Mouse (Mus musculus): Measurements from ENCODE around the gene Acsm3. TPM values are rescaled to one million over a fixed set of nuclear protein-coding genes. Genes with fewer than 3 reads are reported as not detected.
"Not testable (repeated sequence)": the region's sequence is repeated elsewhere in the genome, so short reads cannot be mapped to it uniquely, and the experiment has no call there.

The Acsm3 gene
- 0.51 TPM in 1 of 2 replicates, not detected in the other for polyA plus RNA-seq (2015; fragmentation: Nextera tagmentation; extraction: Ambion mirVana)

DNA sequence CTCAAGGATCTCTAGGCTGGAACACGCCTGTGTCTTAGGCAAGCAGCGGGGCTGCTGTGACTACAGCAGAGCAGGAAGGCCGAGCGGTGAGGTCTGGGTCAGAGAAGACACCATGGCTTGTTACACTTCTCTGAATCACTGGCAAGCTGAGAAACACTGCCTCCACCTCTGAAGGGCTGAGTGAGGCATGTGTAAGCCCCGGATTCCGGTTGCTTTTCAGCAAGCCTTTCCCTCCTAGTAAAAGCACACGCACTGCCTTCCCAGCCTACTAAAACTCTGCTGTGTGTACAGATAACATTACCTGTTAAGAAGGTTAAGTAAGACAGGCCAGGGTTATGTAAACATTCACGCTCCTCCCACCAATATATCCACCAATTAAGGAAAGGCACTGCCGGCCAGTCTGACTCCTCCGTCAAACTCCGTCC is at the start of gene Acsm3:
Gene Acsm3 (plus strand): TSS at position 397 of the 425 bp plus-strand sequence.
- no peak for ATAC-seq (ENCODE audit: low FRiP score)
- WGBS: 79% methylated on average over 11 of the region's 11 CpGs
- Histone ChIP-seq H3K9me3 (replicated peaks) (no peaks in the 10 kb centered on the region), H3K27me3 (replicated peaks) (no peaks in the 10 kb centered on the region), H3K4me2 (no peak within 1 kb of the TSS), H3K36me3 (no peaks in the 10 kb centered on the region), H3K27ac (replicated peaks) (no peak within 1 kb of the TSS), H3K9ac (replicated peaks) (no peak within 1 kb of the TSS), H3K4me3 (replicated peaks) (no peak within 1 kb of the TSS), H3K4me1 (no peaks in the 10 kb centered on the region)

DNA sequence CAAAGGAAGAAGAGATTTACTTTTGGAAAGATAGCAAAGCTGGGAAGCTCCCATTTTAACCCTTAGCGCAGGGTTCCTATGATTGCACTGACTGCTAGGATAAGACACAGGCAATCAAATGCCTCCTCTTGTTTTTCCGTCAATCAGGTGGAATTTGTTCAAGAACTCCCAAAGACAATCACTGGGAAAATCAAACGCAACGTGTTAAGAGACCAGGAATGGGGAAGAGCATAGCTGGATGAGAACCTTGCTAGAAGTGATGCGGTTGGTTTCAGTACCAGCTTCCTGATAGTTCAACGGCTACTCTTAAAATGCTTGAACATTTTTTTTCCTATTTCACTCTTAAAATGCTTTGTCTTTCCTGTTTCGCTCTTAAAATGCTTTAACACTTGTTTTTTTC is 46.6 kb upstream of the Acsm3 start:
- no peaks in the 10 kb centered on the region for H3K27me3 ChIP-seq (replicated peaks)
- H3K9ac ChIP-seq (replicated peaks): no peak overlapping the region
- no peak for ATAC-seq (ENCODE audit: low FRiP score)
- no peak overlapping the region for H3K27ac ChIP-seq (replicated peaks)
- WGBS: 95% methylated on average over 7 of the region's 7 CpGs
- H3K4me2 ChIP-seq: no peak overlapping the region
- peaks cover 36% of the 10 kb centered on the region for H3K36me3 ChIP-seq
- H3K9me3 ChIP-seq (replicated peaks): no peaks in the 10 kb centered on the region
- peaks cover 6% of the 10 kb centered on the region; the same call in 1 of the 2 replicates for H3K4me1 ChIP-seq
- no peak overlapping the region for H3K4me3 ChIP-seq (replicated peaks)

DNA sequence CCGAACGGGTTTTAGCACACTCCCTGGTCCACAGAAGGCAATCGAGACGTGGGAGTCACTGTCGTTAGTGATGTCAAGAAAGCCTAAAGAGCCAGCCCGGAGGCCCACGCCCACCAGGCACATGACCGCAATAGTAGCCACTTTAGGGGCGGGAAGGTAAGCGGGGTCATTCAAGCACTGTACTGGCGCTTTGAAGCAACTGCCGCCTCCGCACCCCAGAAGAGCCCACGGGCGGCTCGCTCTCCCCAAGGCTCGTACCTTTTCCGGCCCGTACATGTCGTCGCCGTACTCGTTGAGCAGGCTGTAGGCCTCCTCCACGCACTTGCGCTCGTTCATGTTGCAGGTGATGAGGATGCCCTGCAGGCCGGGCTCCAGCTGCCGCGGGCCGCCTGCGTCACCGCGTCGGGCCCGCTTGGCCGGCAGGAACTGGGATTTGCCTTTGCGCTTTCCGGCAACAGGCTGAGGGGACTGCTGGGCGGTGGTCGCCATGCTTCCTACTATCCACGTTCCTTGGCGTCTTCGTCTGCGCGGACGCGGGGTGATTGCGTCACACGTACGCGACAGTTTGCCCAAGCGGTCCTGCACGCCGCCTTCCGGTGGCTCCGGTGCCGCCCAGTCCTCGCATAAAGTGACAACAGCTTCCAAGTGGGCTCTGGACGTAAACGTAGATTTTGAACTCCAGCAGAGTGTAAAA is 40.3 kb upstream of the Acsm3 start, which contains the start of gene Thumpd1:
Gene Thumpd1 (minus strand): TSS at position 546 of the 694 bp plus-strand sequence.
- H3K4me3 ChIP-seq (replicated peaks): peak within 1 kb of the TSS; percentile 97
- H3K4me2 ChIP-seq: peak within 1 kb of the TSS; percentile 83
- under 1% methylated on average over 60 of the region's 60 CpGs for WGBS
- peak; percentile 98 for ATAC-seq (ENCODE audit: low FRiP score)
- peaks cover 33% of the 10 kb centered on the region for H3K36me3 ChIP-seq
- H3K9me3 ChIP-seq (replicated peaks): no peaks in the 10 kb centered on the region
- H3K27me3 ChIP-seq (replicated peaks): 0 out of 2 replicates have a peak, but pooled peaks cover 4% of the 10 kb centered on the region
- H3K9ac ChIP-seq (replicated peaks): peak within 1 kb of the TSS; percentile 87
- peak within 1 kb of the TSS; percentile 83 for H3K27ac ChIP-seq (replicated peaks)
- H3K4me1 ChIP-seq: peaks cover 21% of the 10 kb centered on the region

DNA sequence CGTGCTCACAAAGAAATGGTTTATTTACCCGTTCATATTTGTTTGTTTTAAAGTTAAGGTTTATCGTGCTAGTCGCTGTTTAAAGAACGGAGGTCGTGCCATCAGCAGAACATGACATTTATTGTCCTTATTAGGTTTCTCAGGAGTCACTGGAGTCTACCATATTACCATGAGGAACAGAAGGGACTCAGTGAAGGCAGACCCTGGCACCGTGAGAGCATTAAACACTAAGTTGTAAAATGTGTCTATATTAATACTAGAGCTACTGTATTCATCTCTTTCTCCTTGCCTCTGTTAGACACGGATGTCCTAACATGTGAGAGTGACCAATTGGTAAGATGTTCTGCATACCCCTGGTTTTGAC is 39.8 kb upstream of the Acsm3 start:
- Histone ChIP-seq H3K9ac (replicated peaks) (peak overlapping the region; percentile 87), H3K4me2 (peak overlapping the region; percentile 83), H3K27ac (replicated peaks) (peak overlapping the region; percentile 83), H3K4me3 (replicated peaks) (peak overlapping the region; percentile 97), H3K27me3 (replicated peaks) (0 out of 2 replicates have a peak, but pooled peaks cover 4% of the 10 kb centered on the region), H3K9me3 (replicated peaks) (no peaks in the 10 kb centered on the region), H3K36me3 (peaks cover 28% of the 10 kb centered on the region), H3K4me1 (peaks cover 21% of the 10 kb centered on the region)
- 12% methylated on average over 8 of the region's 8 CpGs for WGBS
- peak; percentile 53 for ATAC-seq (ENCODE audit: low FRiP score)

DNA sequence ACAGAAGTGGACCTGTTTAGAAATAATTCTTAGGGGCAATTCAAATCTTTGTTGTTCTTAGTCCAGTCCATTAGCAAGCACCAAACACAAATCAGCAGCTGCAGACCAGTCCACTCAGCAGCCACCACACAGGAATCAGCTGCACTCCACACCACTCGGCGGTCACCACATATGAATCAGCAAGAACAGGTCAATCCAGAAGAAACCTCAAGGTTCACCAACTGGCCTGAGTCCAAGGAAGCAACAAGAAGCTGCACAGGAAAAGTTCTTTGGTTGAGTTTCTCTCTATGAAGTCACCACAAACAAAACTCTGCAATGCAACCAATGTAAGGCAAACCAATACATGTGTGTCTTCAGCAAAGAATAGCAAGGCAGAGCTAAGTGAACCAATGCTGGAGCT is 33.1 kb upstream of the Acsm3 start:
- WGBS: 95% methylated on average over 2 of the region's 2 CpGs
- no peaks in the 10 kb centered on the region for H3K36me3 ChIP-seq
- H3K27ac ChIP-seq (replicated peaks): no peak overlapping the region
- ATAC-seq (ENCODE audit: low FRiP score): no peak
- no peaks in the 10 kb centered on the region for H3K4me1 ChIP-seq
- no peak overlapping the region for H3K4me3 ChIP-seq (replicated peaks)
- H3K9ac ChIP-seq (replicated peaks): no peak overlapping the region
- H3K4me2 ChIP-seq: no peak overlapping the region
- no peaks in the 10 kb centered on the region for H3K9me3 ChIP-seq (replicated peaks)
- H3K27me3 ChIP-seq (replicated peaks): 0 out of 2 replicates have a peak, but pooled peaks cover under 1% of the 10 kb centered on the region

DNA sequence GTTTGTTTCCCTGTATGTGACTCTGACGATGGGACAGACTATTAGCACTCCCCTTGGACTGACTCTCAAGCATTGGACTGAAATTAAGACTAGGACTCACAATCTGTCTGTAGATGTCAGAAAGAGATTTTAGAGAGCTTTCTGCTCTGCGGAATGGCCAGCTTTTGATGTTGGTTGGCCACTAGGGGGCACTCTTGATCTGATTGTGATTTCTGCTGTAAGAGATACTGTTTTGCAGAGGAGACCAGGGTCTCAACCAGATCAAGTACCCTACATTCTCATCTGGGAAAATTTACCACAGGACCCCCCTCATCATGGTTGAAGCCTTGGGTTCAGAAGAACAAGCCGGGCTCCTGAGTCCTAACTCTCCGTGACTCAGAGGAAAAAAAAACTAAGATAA is 29.5 kb upstream of the Acsm3 start:
- not testable (repeated sequence) for ATAC-seq (ENCODE audit: low FRiP score); H3K27me3 ChIP-seq (replicated peaks); H3K27ac ChIP-seq (replicated peaks); H3K36me3 ChIP-seq; H3K4me1 ChIP-seq; H3K9ac ChIP-seq (replicated peaks); H3K4me2 ChIP-seq; H3K9me3 ChIP-seq (replicated peaks); H3K4me3 ChIP-seq (replicated peaks)
- 85% methylated on average over 4 of the region's 4 CpGs for WGBS

DNA sequence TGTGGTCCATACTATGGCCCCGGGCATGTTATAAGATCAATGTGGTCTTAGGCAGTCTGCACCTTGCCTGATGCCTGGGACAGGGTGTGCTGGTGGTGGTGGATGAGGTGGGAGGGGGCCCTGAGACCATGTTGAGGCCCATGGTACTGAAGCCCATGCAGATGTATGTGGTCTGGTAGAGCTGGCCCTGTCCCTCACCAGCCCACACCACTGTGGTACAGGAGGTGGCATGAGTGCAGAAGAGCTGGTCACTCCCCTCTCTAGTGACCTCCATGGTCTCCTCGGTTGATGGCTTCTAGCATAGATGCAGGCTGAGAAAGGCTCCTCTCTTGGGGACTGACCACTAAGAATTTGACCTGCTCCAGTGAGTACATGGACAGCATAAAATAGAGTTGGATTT is 21.8 kb upstream of the Acsm3 start:
- no peaks in the 10 kb centered on the region for H3K27me3 ChIP-seq (replicated peaks)
- H3K4me3 ChIP-seq (replicated peaks): no peak overlapping the region
- H3K36me3 ChIP-seq: no peaks in the 10 kb centered on the region
- no peak overlapping the region for H3K27ac ChIP-seq (replicated peaks)
- no peak for ATAC-seq (ENCODE audit: low FRiP score)
- no peaks in the 10 kb centered on the region for H3K4me1 ChIP-seq
- 88% methylated on average over 2 of the region's 2 CpGs for WGBS
- H3K9ac ChIP-seq (replicated peaks): no peak overlapping the region
- H3K9me3 ChIP-seq (replicated peaks): no peaks in the 10 kb centered on the region
- H3K4me2 ChIP-seq: no peak overlapping the region

DNA sequence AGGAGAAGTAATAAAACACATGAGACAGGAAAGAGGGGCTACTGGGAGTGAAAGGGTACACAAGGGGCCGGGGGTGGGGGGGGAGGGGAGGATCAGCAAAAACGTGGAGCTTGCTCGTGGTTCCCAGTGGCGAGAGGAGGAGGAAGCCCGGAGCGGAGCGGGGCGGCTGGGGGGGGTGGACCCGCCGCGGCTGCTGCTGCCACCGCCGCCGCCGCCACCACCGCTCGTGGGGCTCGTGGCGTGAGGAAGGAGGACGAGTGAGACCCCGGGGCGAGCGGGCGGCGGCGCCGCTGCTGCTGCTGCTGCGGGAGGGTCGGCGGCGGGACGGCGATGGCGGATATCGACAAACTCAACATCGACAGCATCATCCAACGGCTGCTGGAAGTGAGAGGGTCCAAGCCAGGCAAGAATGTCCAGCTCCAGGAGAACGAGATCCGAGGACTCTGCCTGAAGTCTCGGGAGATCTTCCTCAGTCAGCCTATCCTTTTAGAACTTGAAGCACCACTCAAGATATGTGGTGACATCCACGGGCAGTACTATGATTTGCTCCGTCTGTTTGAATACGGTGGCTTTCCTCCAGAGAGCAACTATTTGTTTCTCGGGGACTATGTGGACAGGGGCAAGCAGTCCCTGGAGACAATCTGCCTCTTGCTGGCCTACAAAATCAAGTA is 20.8 kb upstream of the Acsm3 start:
- H3K9ac ChIP-seq (replicated peaks): peak overlapping the region; percentile 36; the same call in 1 of the 2 replicates
- H3K4me3 ChIP-seq (replicated peaks): peak overlapping the region; percentile 38
- ATAC-seq (ENCODE audit: low FRiP score): peak; percentile 79
- H3K4me2 ChIP-seq: peak overlapping the region; percentile 54
- not testable (repeated sequence) for H3K9me3 ChIP-seq (replicated peaks); H3K27ac ChIP-seq (replicated peaks); H3K36me3 ChIP-seq; H3K27me3 ChIP-seq (replicated peaks); H3K4me1 ChIP-seq
- WGBS: 2% methylated on average over 31 of the region's 44 CpGs

DNA sequence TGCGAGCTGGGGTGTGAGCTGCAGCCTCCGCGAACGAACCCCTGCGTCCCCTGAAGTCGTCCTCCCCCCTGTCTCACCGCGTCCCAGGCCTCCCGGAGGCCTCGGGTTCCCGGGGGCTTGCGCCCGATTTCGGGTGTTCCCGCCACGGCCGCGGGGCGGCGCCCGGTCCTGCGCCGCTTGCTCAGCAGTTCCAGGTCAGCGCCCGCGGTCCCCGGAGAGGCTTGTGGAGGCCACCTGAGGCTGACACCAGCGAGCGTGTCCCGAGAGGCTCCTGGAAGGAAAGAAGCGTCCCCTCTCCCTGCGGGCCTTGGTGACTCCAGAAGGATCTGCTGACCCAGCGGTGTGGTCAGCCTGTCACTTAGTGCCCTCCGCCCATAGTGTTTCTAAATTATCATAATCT is 16.4 kb upstream of the Acsm3 start:
- H3K27ac ChIP-seq (replicated peaks): no peak overlapping the region
- no peaks in the 10 kb centered on the region for H3K27me3 ChIP-seq (replicated peaks)
- no peak for ATAC-seq (ENCODE audit: low FRiP score)
- H3K4me1 ChIP-seq: peaks cover 6% of the 10 kb centered on the region
- 8% methylated on average over 34 of the region's 34 CpGs for WGBS
- no peak overlapping the region for H3K9ac ChIP-seq (replicated peaks)
- no peaks in the 10 kb centered on the region for H3K9me3 ChIP-seq (replicated peaks)
- peak overlapping the region; percentile 38 for H3K4me2 ChIP-seq
- no peaks in the 10 kb centered on the region for H3K36me3 ChIP-seq
- H3K4me3 ChIP-seq (replicated peaks): no peak overlapping the region

DNA sequence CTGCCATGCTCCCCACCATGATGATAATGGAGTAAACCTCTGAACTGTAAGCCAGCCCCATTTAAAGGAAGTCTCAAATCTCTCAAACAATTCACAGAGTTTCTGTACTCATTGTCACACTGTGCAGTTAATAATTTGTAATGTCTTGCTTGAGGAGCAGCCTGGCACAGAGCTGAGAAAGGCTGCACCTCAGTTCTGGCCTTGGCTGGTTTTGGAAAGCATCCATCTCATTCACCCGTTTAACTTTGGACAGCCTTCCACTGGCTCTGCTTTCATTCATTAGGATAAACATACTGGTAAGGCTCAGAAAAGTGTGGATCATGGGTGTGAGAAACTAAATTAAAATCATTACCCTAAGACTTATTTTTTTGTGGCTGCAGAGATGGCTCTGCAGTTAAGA is 14.9 kb upstream of the Acsm3 start:
- Histone ChIP-seq H3K9ac (replicated peaks) (no peak overlapping the region), H3K36me3 (no peaks in the 10 kb centered on the region), H3K27ac (replicated peaks) (no peak overlapping the region), H3K4me3 (replicated peaks) (no peak overlapping the region), H3K9me3 (replicated peaks) (no peaks in the 10 kb centered on the region), H3K4me1 (peaks cover 6% of the 10 kb centered on the region), H3K4me2 (no peak overlapping the region), H3K27me3 (replicated peaks) (no peaks in the 10 kb centered on the region)
- ATAC-seq (ENCODE audit: low FRiP score): no peak
- whole genome bisulfite sequencing: 80% methylated on average over 1 of the region's 1 CpGs

DNA sequence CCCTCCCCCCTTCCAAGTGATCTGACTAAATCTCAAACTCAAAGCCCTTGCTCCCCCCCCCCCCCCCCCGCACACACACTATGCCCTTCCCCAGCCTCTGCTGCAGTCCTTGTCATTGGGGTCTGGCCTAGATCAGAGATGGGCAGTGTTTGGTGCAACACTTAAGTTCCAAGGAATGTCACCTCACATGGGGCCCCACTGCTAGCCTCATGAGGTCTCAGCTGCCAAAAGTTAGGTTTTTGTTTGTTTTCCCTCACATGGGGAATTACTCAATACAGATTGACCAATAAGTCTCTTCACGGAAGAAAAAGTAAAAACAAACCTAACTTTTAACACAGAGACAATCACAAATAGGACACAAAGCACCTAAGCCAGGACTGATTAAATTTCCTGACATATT is 12.0 kb upstream of the Acsm3 start:
- ATAC-seq (ENCODE audit: low FRiP score): no peak
- no peak overlapping the region for H3K4me3 ChIP-seq (replicated peaks)
- no peak overlapping the region for H3K4me2 ChIP-seq
- H3K27ac ChIP-seq (replicated peaks): no peak overlapping the region
- no peak overlapping the region for H3K9ac ChIP-seq (replicated peaks)
- 82% methylated on average over 1 of the region's 2 CpGs for WGBS
- no peaks in the 10 kb centered on the region for H3K9me3 ChIP-seq (replicated peaks)
- H3K27me3 ChIP-seq (replicated peaks): no peaks in the 10 kb centered on the region
- H3K4me1 ChIP-seq: peaks cover 6% of the 10 kb centered on the region
- no peaks in the 10 kb centered on the region for H3K36me3 ChIP-seq

DNA sequence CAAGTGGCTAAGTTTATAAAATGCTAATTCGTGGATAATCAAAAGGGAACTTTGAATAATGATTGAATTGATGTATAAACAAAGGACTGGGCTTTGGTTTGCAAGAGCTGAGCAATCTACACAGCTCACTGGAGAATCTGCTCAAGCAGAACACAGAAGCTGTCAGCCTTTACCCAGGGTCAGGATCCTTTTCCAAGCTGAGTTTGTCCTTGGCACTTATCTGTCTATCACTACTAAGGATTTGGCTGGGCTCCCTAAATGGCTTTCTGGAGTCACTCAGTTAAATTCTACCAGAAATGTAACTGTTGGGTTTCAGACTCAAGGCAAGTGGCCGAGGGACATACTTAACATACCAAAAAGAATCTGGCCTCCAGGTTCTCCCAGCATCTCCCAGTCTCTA is 10.8 kb upstream of the Acsm3 start:
- no peak for ATAC-seq (ENCODE audit: low FRiP score)
- Histone ChIP-seq H3K9me3 (replicated peaks) (no peaks in the 10 kb centered on the region), H3K36me3 (no peaks in the 10 kb centered on the region), H3K27me3 (replicated peaks) (no peaks in the 10 kb centered on the region), H3K4me3 (replicated peaks) (no peak overlapping the region), H3K27ac (replicated peaks) (no peak overlapping the region), H3K4me2 (no peak overlapping the region), H3K4me1 (no peaks in the 10 kb centered on the region), H3K9ac (replicated peaks) (no peak overlapping the region)
- 61% methylated on average over 2 of the region's 2 CpGs for WGBS

All from neural tube, embryonic 15.5 days (tissue).